Mouse (Mus musculus): Measurements from ENCODE around the gene Gm30302. TPM values are rescaled to one million over a fixed set of nuclear protein-coding genes. Genes with fewer than 3 reads are reported as not detected.
"Not testable (repeated sequence)": the region's sequence is repeated elsewhere in the genome, so short reads cannot be mapped to it uniquely, and the experiment has no call there.

The Gm30302 gene
- not detected in 2 replicates for polyA plus RNA-seq (2012; rRNA removed)

DNA sequence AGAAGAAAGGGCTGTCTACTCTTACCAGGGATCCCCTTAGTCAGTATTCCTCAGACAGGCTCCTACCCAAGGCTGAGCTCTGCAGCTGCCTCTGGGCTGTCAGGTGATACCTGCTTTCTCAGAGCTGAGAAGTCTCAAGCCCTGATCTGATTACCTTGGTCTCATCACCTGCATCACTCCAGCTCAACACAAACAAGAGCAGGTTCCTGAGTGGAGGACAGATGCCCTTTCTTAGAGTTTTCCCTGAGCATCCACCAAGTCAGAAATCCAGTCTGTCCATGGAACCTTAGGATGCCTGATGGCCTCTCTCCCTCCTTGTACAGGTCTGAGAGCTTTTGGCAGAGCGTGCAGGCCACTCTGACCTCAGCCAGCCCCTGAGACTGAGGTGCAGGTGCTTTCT, at the start of gene Gm30302:
Gene Gm30302 (minus strand): TSS at position 101 of the 400 bp plus-strand sequence.
- DNase-seq (ENCODE audit: low read depth, low spot score) = no peak
- WGBS = 81% methylated on average over 1 of the region's 1 CpGs

DNA sequence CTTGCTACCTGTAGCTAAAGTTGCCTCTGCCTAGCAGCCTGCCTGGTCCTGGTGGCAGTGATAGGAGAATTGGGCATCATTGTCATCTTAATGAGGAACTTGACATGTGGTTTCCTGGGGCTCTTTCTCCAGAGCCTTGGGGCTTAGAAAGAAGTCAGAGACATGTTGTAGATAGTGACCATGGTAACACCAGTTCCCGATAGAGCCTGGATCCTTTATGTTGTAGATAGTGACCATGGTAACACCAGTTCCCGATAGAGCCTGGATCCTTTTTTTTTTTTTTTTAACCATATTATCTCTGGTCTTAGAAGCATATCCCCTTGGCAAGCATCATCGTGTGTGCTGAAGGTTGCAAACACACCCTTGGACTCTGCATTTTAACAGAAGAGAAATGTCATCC, 48.0 kb upstream of the Gm30302 start:
- 76% methylated on average over 3 of the region's 3 CpGs for WGBS
- no peak for DNase-seq (ENCODE audit: low read depth, low spot score)

DNA sequence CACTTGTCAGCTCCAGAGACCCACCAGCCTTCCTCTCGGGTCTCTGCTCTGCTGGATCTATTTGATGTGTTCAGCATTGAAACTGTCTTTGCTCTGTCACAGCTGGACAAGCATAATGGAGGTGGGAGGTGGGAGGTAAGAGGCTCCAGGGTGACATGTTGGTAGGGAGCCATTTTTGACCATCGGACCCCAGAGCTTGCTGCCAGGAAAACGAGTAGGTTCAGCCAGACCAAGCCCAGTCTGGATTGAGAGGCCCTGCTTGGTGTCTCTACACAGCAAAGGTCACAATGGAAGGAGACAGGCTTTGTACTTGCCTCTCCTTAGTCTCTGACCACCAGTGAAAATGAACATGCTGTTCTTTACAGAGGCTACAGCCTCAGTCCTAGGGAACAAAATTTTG, 47.3 kb upstream of the Gm30302 start:
- DNase-seq (ENCODE audit: low read depth, low spot score) = no peak
- WGBS = 74% methylated on average over 3 of the region's 3 CpGs

DNA sequence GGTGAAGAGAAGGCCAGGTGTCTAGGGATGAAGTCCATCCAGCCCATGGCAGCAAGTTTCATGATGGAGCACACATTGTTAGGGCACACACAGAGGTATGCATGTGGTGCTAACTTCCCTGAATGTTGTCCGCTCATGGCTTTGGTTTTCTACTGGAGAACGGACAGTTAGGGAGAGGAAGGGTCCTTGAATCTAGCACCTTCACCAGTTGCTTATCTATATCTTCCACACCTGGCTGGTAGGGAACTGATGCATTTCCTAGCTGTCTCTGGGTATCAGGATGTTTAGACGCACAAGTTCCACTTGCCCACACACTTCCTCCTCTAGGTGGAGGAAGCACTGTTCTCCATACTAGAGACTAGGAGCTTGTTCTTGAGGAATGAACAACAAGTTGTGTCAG, 46.9 kb upstream of the Gm30302 start:
- WGBS = 89% methylated on average over 3 of the region's 3 CpGs
- no peak for DNase-seq (ENCODE audit: low read depth, low spot score)

DNA sequence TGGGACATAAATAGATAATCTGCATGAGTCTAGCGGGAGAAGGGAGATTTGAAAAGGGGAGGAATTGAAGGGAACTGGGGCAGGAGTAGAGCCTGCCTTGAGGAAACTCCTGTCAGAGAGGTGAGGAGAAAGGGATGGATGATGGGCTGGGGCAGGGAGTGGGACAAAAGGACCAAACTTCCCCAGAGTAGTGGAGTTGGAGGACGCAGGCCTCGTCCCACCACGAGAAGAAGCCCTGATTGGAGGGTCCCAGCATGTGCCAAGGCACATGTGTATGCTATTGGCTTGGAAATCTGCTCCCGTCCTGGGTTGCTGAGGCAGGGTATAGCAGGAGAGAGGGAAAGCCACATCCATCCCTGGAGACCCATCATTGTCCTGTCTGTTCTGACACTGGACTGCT, 45.3 kb upstream of the Gm30302 start:
- no peak for DNase-seq (ENCODE audit: low read depth, low spot score)
- 77% methylated on average over 5 of the region's 5 CpGs for WGBS

DNA sequence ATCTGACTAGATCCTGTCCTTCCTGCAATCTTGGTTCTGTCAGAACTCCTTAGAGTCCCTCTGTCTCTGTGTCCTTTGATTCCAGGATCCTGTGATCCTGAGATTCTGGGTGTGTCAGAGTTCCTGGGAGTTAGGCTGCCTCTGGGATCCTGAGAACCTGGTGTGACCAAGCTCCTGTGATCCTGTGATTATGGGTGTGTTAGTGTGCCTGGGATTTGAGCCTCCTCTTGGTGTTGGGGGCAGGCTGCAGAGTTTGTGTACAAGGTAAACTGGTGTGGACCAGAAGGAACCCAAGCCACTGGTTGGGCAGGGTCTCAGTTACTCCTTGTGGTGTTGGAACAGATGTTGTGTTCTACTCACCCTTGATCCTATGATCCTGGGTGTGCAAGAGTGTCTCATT, 42.4 kb upstream of the Gm30302 start:
- DNase-seq (ENCODE audit: low read depth, low spot score) = no peak

DNA sequence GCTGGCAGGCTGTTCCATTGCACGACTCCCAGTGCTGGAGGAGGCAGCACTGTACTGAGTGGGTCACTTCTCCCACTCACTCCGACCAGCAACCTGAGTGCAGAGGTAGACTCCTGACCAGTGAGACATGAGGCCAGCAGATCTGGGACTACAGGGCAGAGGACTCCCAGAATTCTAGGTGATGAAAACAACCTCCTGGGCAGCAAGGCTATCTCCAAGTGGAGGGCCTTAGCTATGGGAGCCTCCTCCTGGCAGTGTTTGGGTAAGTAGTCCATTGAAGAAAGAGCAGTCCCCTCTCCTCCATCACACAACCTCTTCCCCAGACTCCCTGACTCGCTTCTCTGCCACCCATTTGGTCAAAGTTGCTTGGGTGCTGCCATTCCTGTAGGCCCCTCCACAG, 31.6 kb upstream of the Gm30302 start:
- DNase-seq (ENCODE audit: low read depth, low spot score) = no peak
- 62% methylated on average over 3 of the region's 3 CpGs for WGBS

DNA sequence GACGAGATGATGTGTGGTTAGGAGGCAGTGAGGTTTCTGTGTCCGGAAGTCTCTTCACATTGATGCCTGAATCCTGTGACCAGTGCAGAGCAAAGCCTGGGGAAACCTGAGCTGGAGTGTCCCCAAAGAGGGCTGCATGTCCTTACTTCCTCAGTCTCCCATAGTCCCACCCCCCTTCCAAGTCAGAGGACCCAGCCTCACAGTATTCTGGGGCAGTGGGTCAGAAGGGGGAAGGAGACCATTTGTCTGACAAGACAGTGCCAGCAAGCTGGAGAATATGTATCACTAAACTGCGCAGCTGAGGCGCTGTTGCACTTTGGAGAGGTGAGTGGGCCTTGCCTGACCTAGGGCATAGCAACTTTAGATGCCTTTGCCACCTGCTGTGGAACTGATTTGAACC, 26.5 kb upstream of the Gm30302 start:
- DNase-seq (ENCODE audit: low read depth, low spot score) = no peak
- 87% methylated on average over 4 of the region's 4 CpGs for WGBS

DNA sequence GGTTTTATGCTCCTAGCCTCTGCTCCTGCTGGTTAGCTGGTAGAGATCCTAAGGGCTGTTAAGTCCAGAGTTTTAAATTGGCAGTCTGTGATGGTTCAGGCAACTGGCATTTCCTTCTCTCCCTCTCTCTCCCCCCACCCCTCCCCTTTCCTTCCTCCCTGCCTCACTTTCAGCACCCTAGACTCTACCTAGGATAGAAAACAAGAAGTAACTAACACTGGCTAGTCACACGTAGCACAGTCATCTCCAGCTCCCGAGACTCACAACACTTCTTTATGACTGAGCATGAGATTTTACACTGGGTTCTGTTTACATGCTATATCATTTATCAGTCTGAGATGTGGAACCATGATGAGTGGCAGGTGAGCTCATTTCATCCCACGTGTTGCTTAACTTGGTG, 16.2 kb upstream of the Gm30302 start:
- no peak for DNase-seq (ENCODE audit: low read depth, low spot score)
- WGBS = 77% methylated on average over 3 of the region's 3 CpGs

DNA sequence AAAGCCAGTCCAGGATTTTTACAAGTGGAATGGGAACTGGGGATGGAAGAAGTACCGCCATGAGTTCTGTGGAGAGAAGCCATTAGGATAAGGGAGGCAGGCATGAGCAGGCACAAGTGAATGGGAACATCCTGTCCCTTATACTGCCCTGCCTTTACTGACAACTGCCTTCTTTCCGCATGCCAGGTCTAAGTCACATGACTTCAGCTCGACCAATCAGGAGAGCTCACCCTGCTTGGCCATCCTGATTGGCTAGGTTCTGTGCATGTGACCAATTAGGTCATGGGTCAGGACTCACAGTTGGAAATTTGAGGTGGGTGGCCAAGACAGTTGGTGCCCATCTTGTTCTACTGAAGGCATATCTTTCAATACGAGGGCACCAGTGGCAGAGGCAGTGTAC, 15.6 kb upstream of the Gm30302 start:
- WGBS = 87% methylated on average over 4 of the region's 4 CpGs
- no peak for DNase-seq (ENCODE audit: low read depth, low spot score)

DNA sequence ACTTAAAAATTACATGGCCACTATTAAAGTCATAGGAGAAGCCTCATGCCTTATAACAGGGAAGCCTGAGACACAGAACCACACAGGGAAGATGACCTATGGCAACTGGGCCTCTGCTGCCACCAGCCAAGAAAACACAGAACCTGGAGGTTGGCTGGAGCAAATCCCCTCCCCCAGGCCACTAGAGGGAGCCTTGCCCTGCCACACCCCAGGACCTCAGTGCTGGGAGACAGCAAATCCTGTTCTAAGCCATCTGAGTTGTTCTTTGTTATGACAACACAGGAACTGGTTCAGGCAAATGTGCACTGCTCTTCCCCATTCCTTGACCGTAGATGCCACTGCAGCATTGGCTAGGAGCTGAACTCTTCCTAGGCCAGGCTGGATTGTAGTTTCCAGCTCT, 8.3 kb upstream of the Gm30302 start:
- 64% methylated on average over 1 of the region's 1 CpGs for WGBS
- no peak for DNase-seq (ENCODE audit: low read depth, low spot score)

DNA sequence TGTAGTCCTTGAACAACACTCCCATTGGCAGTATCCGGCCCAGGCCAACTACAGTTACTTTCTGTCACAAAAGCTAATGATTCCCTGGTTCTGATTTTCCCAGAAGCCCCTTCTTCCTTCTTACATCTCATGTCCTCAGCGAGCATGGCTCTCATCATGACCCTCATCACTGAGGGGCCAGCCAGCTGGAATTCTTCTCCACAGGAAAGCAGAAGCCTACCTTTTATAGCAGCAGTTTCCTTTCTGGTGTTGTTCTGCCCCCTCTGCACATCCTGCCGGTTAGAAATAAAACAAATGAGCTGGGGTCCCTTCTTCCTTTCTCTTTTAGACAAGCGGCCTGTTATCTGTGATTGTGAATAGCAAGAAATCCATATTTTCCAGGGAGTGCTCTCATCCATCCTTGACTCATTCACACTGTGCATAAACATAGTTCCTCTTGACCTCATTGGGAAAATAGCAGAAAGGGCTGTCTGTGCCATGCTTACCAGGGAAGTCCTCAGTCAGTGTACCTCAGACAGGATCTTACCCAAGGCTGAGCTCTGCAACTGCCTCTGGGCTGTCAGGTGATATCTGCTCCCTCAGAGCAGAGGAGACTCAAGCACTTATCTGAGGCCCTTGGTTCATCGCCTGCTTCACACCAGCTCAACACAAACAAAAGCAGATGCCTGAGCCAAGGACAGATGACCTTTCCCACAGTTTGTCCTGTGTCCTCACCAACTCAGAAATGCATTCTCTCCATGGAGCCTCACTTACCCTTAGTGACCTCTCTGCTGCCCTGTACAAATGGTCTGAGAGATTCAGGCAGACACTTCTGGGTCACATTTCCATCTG, 10.0 kb downstream of the Gm30302 start:
- DNase-seq (ENCODE audit: low read depth, low spot score) = no peak
- 48% methylated on average over 5 of the region's 5 CpGs for WGBS

DNA sequence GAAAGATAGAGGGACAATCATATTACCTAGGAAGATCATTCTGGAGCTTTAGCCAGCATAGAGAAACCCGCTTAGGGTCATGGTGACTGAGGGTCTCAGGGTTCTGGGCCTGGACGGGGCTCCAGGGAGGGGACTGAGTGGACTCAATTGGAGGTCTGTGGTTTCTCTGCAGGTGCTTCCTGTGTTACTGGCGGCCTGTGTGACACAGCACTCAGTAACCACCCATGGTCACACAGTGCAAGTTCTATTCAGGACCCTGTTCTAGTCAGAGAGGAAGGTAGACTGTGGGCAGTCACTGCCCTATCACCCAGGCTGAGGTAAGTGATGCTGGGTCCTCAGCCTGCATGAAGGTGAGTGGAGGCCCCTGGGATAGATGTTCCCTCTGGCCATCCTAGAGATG, 14.9 kb downstream of the Gm30302 start:
- DNase-seq (ENCODE audit: low read depth, low spot score) = no peak
- 75% methylated on average over 3 of the region's 3 CpGs for WGBS

DNA sequence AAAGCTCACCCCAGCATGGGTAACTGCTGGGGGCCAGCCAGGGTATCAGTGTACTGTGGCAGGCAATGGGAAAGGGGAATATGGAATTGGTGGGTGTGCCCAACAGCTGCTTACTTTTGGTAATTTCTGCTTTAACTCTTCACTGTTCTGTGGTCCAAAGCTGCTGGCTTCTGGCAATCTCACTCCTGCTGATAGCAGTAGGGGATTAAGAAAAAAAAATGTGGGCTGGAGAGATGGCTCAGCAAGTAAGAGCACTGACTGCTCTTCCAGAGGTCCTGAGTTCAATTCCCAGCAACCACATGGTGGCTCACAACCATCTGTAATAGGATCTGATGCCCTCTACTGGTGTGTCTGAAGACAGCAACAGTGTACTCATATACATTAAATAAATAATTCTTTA, 27.3 kb downstream of the Gm30302 start:
- DNase-seq (ENCODE audit: low read depth, low spot score) = not testable (repeated sequence)

DNA sequence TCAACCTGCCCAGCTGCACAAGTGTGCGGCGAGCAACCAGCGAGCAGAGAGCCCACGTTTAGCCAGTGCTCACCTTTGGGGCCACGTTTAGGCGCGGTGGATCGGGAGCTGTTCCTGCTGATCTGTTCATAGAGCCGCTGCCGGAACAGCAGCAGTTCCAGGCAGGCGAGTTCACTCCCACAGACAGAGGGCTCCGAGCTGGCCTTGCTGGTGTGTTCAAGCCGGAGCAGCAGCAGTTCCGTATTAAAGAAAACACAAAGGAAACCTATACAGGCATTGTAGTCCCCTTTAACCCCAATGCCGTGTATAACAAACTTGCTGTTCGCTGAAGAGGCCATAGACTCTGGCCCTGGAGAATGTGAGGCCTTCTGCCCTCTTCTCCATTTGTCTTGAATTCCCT, 29.7 kb downstream of the Gm30302 start:
- WGBS = 83% methylated on average over 16 of the region's 16 CpGs

DNA sequence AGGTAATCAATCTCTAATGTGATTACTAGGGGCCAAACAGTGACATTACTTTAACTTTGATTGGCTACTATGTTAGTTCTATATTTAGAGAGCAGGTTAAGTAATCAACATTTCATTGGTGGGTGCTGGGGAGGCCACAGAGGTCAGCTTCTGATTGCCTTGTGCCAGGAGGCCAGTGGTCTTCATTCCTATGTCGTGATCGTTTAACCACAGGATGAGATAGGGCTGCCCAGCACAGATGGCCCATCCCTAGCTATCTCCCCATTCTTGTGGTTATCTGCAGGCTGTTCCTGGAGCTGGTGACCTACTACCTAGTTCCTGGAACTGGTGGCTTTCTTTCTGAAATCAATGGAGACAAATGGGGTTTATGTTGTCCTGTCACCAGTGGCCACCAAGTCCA, 30.8 kb downstream of the Gm30302 start:
- no peak for DNase-seq (ENCODE audit: low read depth, low spot score)
- WGBS = 42% methylated on average over 2 of the region's 2 CpGs

More for the DNA sequence above, 29.7 kb downstream of the Gm30302 start:
- DNase-seq (ENCODE audit: low read depth, low spot score) = no peak

DNA sequence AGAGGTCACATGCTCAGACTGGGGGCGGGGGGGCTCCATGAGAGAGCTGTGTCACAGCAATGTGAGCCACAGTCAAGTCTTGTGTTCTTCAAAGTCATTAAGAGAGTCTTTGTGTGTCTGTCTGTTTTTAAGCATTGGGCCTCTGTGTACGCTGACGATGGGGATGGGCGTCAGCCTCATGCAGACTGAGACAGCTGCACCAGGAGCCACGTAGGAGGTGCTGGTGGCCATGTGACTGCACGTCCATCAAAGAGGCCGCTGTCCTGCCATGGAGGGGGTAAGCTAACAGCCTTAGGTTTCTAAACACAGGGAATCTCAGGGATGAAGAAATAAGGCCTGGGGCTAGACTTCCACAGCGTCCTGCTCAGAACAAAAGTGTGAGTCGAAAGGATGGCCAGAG, 32.5 kb downstream of the Gm30302 start:
- 65% methylated on average over 9 of the region's 9 CpGs for WGBS
- no peak for DNase-seq (ENCODE audit: low read depth, low spot score)

DNA sequence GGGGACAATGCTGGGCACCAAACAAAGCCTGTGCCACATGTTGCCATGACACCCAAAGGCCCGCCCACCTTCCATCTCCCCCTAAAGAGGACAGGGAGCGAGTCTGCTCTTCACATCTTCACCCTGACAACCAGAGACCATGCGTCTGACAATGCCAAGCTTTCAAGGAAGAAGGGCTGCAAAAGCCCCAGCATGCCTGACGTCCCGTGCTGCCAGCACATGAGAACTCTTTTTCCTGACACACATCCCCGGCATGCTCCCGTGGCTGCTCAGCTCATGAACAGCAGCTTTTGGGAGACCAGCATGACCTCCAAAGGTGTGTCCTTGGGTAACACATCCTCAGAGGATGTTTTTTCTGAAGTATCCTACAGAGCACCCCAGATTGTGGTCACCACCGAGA, 33.5 kb downstream of the Gm30302 start:
- WGBS = 91% methylated on average over 8 of the region's 8 CpGs
- no peak for DNase-seq (ENCODE audit: low read depth, low spot score)

DNA sequence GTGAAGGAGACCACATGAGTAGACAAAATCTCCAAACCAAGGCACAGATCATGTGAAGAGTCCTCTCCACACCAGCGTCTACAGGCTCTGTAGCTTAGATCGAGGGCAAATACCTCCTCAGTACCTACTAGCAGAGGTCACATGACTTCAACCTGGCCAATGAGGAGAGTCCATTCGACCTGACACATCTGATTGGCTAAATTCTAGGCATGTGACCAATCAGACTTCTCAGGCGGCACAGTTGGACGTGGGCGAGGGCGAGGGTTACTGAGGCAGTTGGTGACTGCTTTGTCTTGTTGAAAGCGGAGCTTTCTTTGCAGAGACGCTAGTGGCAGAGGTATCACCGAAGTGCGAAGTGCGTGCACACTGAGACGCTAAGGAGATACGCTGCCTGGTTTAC, 36.6 kb downstream of the Gm30302 start:
- DNase-seq (ENCODE audit: low read depth, low spot score) = no peak

DNA sequence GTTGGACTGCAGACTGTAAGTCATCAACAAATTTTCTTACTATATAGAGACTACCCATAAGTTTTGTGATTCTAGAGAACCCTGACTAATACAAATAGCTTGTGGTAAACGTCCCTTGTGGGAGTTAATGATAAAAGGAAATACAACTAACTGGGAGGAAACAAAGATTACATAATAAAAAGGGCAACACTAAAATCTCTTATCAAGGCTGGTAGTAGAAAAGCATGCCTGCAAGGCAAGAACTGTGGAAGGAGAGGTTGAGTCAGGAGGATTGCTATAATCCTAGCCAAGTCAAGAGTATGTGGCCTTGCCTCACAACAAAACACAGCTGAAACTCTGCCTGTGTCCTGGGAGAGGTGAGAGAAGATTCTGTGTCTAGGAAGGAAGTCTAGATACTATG, 38.1 kb downstream of the Gm30302 start:
- DNase-seq (ENCODE audit: low read depth, low spot score) = no peak
- 33% methylated on average over 1 of the region's 1 CpGs for WGBS

More for the DNA sequence above, 36.6 kb downstream of the Gm30302 start:
- WGBS = 88% methylated on average over 14 of the region's 14 CpGs

DNA sequence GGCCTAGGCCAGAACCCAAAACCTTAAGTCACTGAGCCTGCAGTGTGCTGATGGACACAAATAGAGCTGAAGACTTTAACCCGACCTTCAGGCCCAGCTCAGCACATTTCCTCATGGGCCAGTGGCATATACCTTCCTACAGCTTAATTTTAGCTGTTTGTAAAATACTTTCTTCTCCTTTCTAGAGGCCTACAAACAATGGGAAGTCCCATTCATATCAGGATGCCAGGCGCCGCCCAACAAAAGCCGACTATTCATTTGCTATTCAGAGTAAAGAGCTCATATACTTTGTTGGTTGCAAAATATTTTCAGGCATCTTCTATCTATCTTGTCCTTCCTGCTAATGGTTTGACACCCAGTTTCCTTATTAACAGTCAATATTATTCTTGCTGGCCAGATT, 40.8 kb downstream of the Gm30302 start:
- WGBS = 82% methylated on average over 4 of the region's 4 CpGs
- no peak for DNase-seq (ENCODE audit: low read depth, low spot score)

DNA sequence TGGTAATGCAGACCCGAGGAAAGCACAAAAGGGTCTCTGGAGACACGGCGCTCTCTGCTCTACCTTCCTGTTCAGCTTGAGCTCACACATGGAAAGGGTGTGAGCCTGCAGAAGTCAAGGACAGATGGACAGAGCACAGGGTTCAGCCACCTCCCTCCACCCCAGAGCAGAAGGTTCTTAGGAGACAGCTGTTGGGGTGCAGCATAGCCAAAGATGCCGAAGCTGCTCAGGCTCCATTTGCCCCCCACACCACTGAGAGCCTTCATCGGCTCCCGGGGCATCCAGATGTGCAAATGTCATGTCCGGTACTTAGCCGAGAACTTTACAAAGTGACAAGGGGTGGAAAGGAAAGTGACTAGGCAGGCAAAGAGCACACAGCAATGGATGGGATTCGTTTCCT, 42.2 kb downstream of the Gm30302 start:
- WGBS = 81% methylated on average over 9 of the region's 9 CpGs
- DNase-seq (ENCODE audit: low read depth, low spot score) = no peak

All from large intestine, adult 2 months (tissue).